Mouse (Mus musculus) cerebellum, adult 2 months (tissue): ENCODE measurements around the gene Sf3a2.

Experiments used
- CTCF ChIP-seq: fragments of 200-500 bp; IDR thresholded peaks from 2 replicates; pipeline ENCODE4 v1.5.1; 2011; ENCODE audit warnings: low read depth, mild to moderate bottlenecking, control low read depth, low read length, moderate library complexity, borderline replicate concordance; ENCODE audit not compliant: insufficient read depth
- POLR2A ChIP-seq: fragments of 200-500 bp; IDR thresholded peaks from 2 replicates; pipeline ENCODE4 v1.6.1; 2011; ENCODE audit warnings: low read length, control low read depth, borderline replicate concordance; ENCODE audit not compliant: insufficient read depth

DNA sequence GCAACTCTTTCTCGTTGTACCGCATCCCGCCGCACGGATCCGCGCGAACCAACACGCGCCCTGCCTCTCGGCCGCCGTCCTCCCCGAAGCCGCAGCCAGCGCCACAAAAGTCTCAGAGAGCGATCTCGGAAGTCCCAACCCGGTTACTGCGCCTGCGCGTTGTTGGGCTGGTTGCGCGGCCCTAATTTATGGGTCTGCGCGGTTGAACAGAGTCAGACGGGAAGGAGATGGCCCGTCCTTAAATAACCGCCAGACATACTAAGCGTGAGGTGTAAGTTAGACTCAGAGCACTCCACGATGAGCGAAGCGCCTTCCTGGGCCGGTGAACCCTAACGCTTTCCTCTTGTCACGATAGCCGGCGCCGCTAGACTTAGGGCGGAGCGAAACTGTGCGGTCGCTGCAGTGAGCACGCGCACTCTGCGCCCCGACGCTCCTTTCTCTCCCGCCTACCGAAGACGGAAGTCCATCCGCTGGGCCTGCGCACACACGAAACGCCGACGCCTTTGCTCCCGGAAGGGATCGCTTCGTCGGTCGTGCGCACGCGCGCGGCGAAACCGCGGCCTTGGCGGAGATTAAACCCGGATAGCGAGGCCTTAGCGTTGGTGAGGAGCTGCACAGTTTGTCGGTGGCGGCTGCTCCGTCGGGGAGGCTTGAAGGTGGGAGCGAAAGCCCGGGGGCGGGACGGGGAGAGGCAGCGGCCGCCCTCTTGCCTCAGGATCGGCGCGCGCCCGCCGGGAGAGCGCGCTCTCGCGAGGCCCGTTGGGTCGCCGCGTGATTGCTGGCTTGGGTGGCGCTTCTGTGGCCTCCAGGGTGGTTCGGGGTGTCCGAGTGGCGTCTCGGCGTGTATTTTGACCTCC, at the start of gene Sf3a2, which contains the start of gene Plekhj1:
- peak; percentile 94; the same call in 1 of the 2 replicates for TF ChIP-seq POLR2A
- TF ChIP-seq CTCF = no peak
